Mouse (Mus musculus) heart, embryonic 11.5 days (tissue): ENCODE data around the gene Ccdc102a. TPM values are rescaled to one million over a fixed set of nuclear protein-coding genes. Genes with fewer than 3 reads are reported as not detected.
"Not testable (repeated sequence)": the region's sequence is repeated elsewhere in the genome, so short reads cannot be mapped to it uniquely, and the experiment has no call there.

Experiments
- ATAC-seq: fragments of 200-750 bp; cut with Nextera tagmentation; replicated peaks from 2 replicates; pipeline ENCODE4 v1.8.0; 2017; ENCODE audit warnings: moderate library complexity; ENCODE audit not compliant: insufficient number of reproducible peaks, low FRiP score, low TSS enrichment
- H3K27ac ChIP-seq: fragments of 300-500 bp; sonication (generic); 2 replicates; pipeline ENCODE4 v1.5.1; 2014; ENCODE audit warnings: mild to moderate bottlenecking, low read depth, low read length
- H3K27me3 ChIP-seq: fragments of 300-500 bp; sonication (generic); 2 replicates; pipeline ENCODE4 v1.6.1; 2014; ENCODE audit warnings: mild to moderate bottlenecking, low read length, mixed read lengths; ENCODE audit not compliant: control insufficient read depth, insufficient read depth
- H3K36me3 ChIP-seq: fragments of 300-500 bp; sonication (generic); 2 replicates; pipeline ENCODE4 v1.6.1; 2014; ENCODE audit warnings: mild to moderate bottlenecking, low read length, moderate library complexity, mixed read lengths; ENCODE audit not compliant: control insufficient read depth, insufficient read depth
- H3K4me1 ChIP-seq: fragments of 300-500 bp; sonication (generic); 2 replicates; pipeline ENCODE4 v1.6.1; 2014; ENCODE audit warnings: low read length; ENCODE audit not compliant: control insufficient read depth, insufficient read depth
- H3K4me2 ChIP-seq: fragments of 300-500 bp; sonication (generic); 2 replicates; pipeline ENCODE4 v1.6.1; 2014; ENCODE audit warnings: mild to moderate bottlenecking, moderate library complexity
- H3K4me3 ChIP-seq: fragments of 300-500 bp; sonication (generic); 2 replicates; pipeline ENCODE4 v1.5.1; 2014; ENCODE audit warnings: low read depth, low read length
- H3K9ac ChIP-seq: fragments of 300-500 bp; sonication (generic); 2 replicates; pipeline ENCODE4 v1.6.1; 2014; ENCODE audit warnings: mild to moderate bottlenecking, low read depth, low read length, moderate library complexity
- H3K9me3 ChIP-seq: fragments of 300-500 bp; sonication (generic); replicated peaks from 2 replicates; pipeline ENCODE4 v1.6.1; 2016; ENCODE audit warnings: low read length; ENCODE audit not compliant: control insufficient read depth
- WGBS: fragments of 180-500 bp; shearing (Covaris S2); extraction: QIAGEN DNeasy Blood & Tissue Kit; methylation state at CpG from one replicate; pipeline ENCODE4 v1.1.7; 2014; ENCODE audit not compliant: insufficient replicate concordance; 5-methylcytosine and 5-hydroxymethylcytosine counted together
- polyA plus RNA-seq: library from polyadenylated mRNA; unstranded; fragments of >200 nt; fragmentation: Nextera tagmentation; extraction: Ambion mirVana; gene quantifications from 2 replicates; pipeline ENCODE4 v1.2.1, GENCODE M21; 2014

The Ccdc102a gene
- polyA plus RNA-seq, 1 experiment from 2014 or later: 24.8 TPM

DNA sequence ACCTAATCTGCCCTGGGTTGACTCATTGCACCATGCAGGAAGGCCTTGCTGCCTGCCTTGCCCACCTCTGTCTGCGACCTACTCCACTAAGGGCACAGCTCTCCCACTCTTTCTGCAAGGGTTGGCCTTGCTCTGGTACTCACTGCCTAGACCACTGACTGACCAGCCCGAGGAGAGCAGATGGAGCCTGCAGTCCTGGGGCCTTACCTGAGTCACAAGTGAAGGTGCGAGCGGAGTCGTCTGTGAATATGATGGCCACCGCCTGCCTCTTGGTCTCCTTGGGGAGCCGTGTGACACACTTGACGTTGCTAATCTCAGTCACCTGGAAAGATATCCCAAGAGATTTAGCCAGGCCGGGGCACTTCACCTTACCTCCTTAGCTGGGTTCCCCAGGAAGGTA, 51.0 kb downstream of the Ccdc102a start:
- no peaks in the 10 kb centered on the region for H3K9me3 ChIP-seq
- WGBS: 80% methylated on average over 9 of the region's 9 CpGs
- no peak overlapping the region for H3K9ac ChIP-seq
- peaks cover 47% of the 10 kb centered on the region for H3K4me1 ChIP-seq
- H3K27me3 ChIP-seq: no peaks in the 10 kb centered on the region
- H3K27ac ChIP-seq: no peak overlapping the region
- no peak for ATAC-seq
- H3K36me3 ChIP-seq: peaks cover 36% of the 10 kb centered on the region
- no peak overlapping the region for H3K4me3 ChIP-seq
- no peak overlapping the region for H3K4me2 ChIP-seq

- no peak for ATAC-seq
- no peaks in the 10 kb centered on the region for H3K9me3 ChIP-seq
- H3K4me3 ChIP-seq: no peak overlapping the region
- no peaks in the 10 kb centered on the region for H3K27me3 ChIP-seq
- H3K36me3 ChIP-seq: peaks cover 39% of the 10 kb centered on the region
- no peak overlapping the region; the same call in 1 of the 2 replicates for H3K27ac ChIP-seq
- 77% methylated on average over 10 of the region's 10 CpGs for WGBS
- no peak overlapping the region for H3K4me2 ChIP-seq
- peaks cover 31% of the 10 kb centered on the region for H3K4me1 ChIP-seq
- H3K9ac ChIP-seq: no peak overlapping the region
These were observed 52.6 kb downstream of the Ccdc102a start for GRCm38 (mm10) chr8:94865292-94865691.

DNA sequence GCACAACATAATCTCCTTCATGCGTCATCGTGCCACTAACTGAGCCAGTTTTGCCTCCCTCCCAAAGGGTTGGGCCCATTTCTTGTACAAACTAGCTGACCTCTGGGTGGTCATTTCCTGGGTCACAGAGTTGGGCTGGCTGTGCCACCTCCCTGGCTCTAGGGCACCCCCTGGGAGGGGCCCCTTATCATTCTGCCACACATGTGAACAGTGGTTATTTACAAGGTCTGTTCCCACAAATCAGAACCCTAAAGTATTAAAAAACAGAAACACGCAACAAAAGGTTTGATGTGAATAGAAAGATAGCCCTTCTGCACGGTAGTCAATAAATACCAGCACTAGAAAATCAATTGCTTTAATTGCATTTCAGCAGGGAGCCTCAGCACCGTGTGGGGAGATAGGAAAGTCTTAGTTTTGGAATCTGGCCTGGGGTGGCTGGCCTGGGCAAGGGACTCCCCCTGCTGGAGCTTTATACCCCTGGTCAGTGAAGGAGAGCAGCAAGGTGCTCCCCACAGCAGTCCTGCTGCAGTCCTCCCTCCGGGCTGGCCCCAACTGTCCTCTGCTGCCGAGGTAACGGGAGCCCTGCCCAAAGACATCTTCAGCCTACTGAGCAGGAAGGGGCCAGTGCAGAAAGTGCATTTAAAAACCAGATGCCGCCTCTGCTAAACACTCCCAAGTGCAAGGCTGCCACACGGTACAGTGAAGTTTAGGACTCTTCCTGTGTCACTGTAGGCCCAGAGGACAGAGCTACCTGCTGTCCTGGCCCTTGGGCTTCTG, 53.8 kb downstream of the Ccdc102a start:
- H3K4me2 ChIP-seq: no peak overlapping the region
- peaks cover 22% of the 10 kb centered on the region for H3K4me1 ChIP-seq
- H3K9ac ChIP-seq: no peak overlapping the region; the same call in 1 of the 2 replicates
- 64% methylated on average over 10 of the region's 10 CpGs for WGBS
- H3K36me3 ChIP-seq: peaks cover 40% of the 10 kb centered on the region
- H3K27me3 ChIP-seq: no peaks in the 10 kb centered on the region
- no peak for ATAC-seq
- H3K4me3 ChIP-seq: no peak overlapping the region
- no peak overlapping the region for H3K27ac ChIP-seq
- H3K9me3 ChIP-seq: no peaks in the 10 kb centered on the region

- peaks cover 38% of the 10 kb centered on the region for H3K36me3 ChIP-seq
These were observed 55.2 kb downstream of the Ccdc102a start for GRCm38 (mm10) chr8:94862487-94863220.

DNA sequence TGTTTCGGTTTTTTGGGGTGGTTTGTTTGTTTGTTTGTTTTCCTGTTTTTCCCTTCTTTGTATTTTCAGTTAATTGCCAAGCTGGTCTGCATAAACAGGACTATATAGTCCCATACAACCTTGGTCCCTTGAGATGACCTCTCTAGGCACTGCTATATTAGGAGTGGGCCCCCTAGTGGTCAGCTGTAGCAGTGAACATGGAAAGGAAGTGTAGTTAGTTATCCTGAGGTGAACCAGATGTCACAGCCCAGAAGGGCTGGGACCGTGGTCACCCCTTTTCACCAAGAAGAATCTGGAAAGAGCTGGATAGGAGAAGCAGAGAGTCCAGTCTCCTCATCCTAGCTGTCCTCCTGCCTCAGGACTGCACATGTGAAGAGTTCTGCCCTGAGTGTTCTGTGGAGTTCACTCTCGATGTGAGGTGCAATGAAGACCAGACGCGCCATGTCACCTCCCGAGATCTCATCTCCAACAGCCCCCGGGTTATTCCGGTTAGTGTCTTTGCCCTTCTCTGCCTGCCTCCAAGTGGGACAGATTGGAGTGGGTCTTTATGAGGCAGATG, 56.5 kb downstream of the Ccdc102a start:
- Histone ChIP-seq H3K9ac (no peak overlapping the region), H3K9me3 (no peaks in the 10 kb centered on the region), H3K27me3 (no peaks in the 10 kb centered on the region), H3K4me2 (no peak overlapping the region), H3K4me3 (no peak overlapping the region), H3K36me3 (peaks cover 31% of the 10 kb centered on the region), H3K4me1 (peaks cover 7% of the 10 kb centered on the region; the same call in 1 of the 2 replicates), H3K27ac (no peak overlapping the region)
- ATAC-seq: no peak
- 68% methylated on average over 8 of the region's 8 CpGs for WGBS

More at GRCm38 (mm10) chr8:94862487-94863220, 55.2 kb downstream of the Ccdc102a start:
- Histone ChIP-seq H3K4me3 (no peak overlapping the region), H3K9ac (no peak overlapping the region), H3K9me3 (no peaks in the 10 kb centered on the region), H3K27ac (no peak overlapping the region; the same call in 1 of the 2 replicates), H3K27me3 (no peaks in the 10 kb centered on the region), H3K4me1 (peaks cover 10% of the 10 kb centered on the region), H3K4me2 (no peak overlapping the region)
- no peak; the same call in 1 of the 2 replicates for ATAC-seq
- 70% methylated on average over 12 of the region's 12 CpGs for WGBS

DNA sequence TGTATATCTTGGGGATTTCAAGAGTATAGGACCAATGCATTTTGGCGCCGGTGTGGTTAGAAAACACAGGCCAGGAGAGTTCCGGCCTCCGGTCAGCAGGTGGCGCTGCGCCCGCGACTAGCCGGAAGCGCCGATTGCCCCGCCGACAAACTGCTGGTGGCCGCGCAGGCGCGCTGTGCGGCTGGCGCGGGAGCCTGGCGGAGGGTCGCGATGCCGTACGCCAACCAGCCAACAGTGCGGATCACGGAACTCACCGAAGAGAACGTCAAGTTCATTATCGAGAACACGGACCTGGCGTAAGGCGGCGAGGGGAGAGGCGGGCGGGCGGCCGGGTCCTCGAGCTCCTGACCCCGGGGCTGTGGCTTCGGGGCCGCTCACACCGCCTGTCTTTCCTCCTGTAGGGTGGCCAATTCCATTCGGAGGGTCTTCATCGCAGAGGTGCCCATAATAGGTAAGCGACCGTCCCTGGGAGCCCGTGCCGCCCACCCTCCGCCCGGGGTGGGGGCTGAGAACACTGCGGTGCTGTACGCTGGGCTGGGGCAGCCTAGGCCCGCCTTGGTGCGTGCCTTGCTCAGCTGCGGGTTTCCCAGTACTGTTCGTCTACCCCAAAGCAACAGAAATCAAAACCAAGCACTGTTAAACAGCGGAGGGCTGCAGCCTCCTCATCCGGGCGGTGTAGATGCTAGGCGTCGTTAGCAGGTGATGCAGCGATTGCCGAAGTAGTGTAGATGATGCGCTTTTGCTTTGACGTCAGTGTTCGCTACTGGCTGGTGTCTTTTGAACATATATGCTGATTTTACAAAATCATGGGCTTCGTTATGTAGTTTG, 60.3 kb downstream of the Ccdc102a start, which contains the start of gene Polr2c:
TSS of gene Polr2c (plus strand) at position 105 of the 828 bp plus-strand sequence.
- H3K4me3 ChIP-seq: peak within 1 kb of the TSS; percentile 100
- peak; percentile 71 for ATAC-seq
- H3K27me3 ChIP-seq: no peaks in the 10 kb centered on the region
- H3K9ac ChIP-seq: peak within 1 kb of the TSS; percentile 95
- H3K36me3 ChIP-seq: peaks cover 13% of the 10 kb centered on the region
- peaks cover 5% of the 10 kb centered on the region; the same call in 1 of the 2 replicates for H3K4me1 ChIP-seq
- 1% methylated on average over 68 of the region's 68 CpGs for WGBS
- H3K27ac ChIP-seq: peak within 1 kb of the TSS; percentile 77
- H3K4me2 ChIP-seq: peak within 1 kb of the TSS; percentile 86
- no peaks in the 10 kb centered on the region for H3K9me3 ChIP-seq

DNA sequence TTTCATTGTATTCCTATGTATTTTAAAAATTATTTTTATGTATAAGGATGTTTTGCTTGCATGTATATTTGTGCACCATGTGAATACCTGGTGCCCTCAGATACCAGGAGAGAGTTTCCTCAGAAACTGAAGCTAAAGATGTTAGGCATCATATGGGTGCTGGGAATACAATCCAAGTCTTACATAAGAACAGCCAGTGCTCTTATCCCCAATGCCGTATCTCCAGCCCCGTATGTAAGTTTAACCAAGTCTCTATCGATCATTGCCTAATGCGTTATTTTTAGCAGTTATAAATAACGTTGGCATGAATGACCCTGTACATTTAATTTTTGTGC, 60.9 kb downstream of the Ccdc102a start:
- no peak overlapping the region for H3K27ac ChIP-seq
- H3K4me2 ChIP-seq: peak overlapping the region; percentile 86
- H3K9ac ChIP-seq: no peak overlapping the region
- no peaks in the 10 kb centered on the region for H3K9me3 ChIP-seq
- 31% methylated on average over 5 of the region's 5 CpGs for WGBS
- ATAC-seq: no peak
- peaks cover 5% of the 10 kb centered on the region; the same call in 1 of the 2 replicates for H3K4me1 ChIP-seq
- peak overlapping the region; percentile 100; the same call in 1 of the 2 replicates for H3K4me3 ChIP-seq
- H3K36me3 ChIP-seq: peaks cover 14% of the 10 kb centered on the region
- no peaks in the 10 kb centered on the region for H3K27me3 ChIP-seq

- not testable (repeated sequence) for H3K9me3 ChIP-seq, H3K4me3 ChIP-seq, H3K9ac ChIP-seq, H3K4me2 ChIP-seq, H3K27ac ChIP-seq, H3K4me1 ChIP-seq, ATAC-seq, H3K27me3 ChIP-seq
- H3K36me3 ChIP-seq: peaks cover 21% of the 10 kb centered on the region
- 84% methylated on average over 11 of the region's 11 CpGs for WGBS
These were observed 63.1 kb downstream of the Ccdc102a start for GRCm38 (mm10) chr8:94854761-94855160.
